Mouse (Mus musculus) myocyte (in vitro differentiated cells): ENCODE results near the gene Trp63. TPM values are rescaled to one million over a fixed set of nuclear protein-coding genes. Genes with fewer than 3 reads are reported as not detected.
"Not testable (repeated sequence)": the region's sequence is repeated elsewhere in the genome, so short reads cannot be mapped to it uniquely, and the experiment has no call there.

ENCODE experiments used
- H3K27me3 ChIP-seq: one replicate; pipeline ENCODE4 v1.6.1; 2011; ENCODE audit not compliant: control insufficient read depth, insufficient read depth, insufficient read length
- H3K36me3 ChIP-seq: one replicate; pipeline ENCODE4 v1.6.1; 2011; ENCODE audit not compliant: control insufficient read depth, insufficient read depth
- H3K4me2 ChIP-seq: one replicate; pipeline ENCODE4 v1.6.1; 2011; ENCODE audit warnings: low read depth, control low read depth
- H3K4me3 ChIP-seq: one replicate; pipeline ENCODE4 v1.5.1; 2011; ENCODE audit warnings: mild to moderate bottlenecking, control low read depth, moderate library complexity
- H3K79me2 ChIP-seq: one replicate; pipeline ENCODE4 v1.6.1; 2011; ENCODE audit not compliant: control insufficient read depth, insufficient read depth
- H3ac ChIP-seq: one replicate; pipeline ENCODE4 v1.6.1; 2011; ENCODE audit not compliant: control insufficient read depth, insufficient read length
- CEBPB ChIP-seq: IDR thresholded peaks from 2 replicates; pipeline ENCODE4 v1.6.1; 2011; ENCODE audit warnings: mild to moderate bottlenecking, moderate library complexity; ENCODE audit not compliant: poor library complexity, insufficient read depth, severe bottlenecking
- E2F4 ChIP-seq: IDR thresholded peaks from one replicate; pipeline ENCODE4 v1.6.1; 2011; ENCODE audit warnings: mild to moderate bottlenecking, control low read depth, moderate library complexity; ENCODE audit not compliant: insufficient read depth
- MAX ChIP-seq: IDR thresholded peaks from one replicate; pipeline ENCODE4 v1.6.1; 2011; ENCODE audit warnings: low read depth, mild to moderate bottlenecking, control low read depth
- MYOD1 ChIP-seq, 3 experiments: IDR thresholded peaks; one replicate each; pipeline ENCODE4 v1.6.1; 2011; ENCODE audit warnings: control low read depth in 2 of 3, low read depth in 2 of 3, mild to moderate bottlenecking in 2 of 3, moderate library complexity in 1 of 3; ENCODE audit not compliant: insufficient read length in 2 of 3, control insufficient read depth in 1 of 3
- MYOG ChIP-seq, 3 experiments: IDR thresholded peaks; one replicate each; pipeline ENCODE4 v1.6.1; 2011; ENCODE audit warnings: control low read depth in 2 of 3, low read depth in 2 of 3, mild to moderate bottlenecking in 2 of 3; ENCODE audit not compliant: insufficient read length in 2 of 3, control insufficient read depth in 1 of 3, insufficient read depth in 1 of 3
- POLR2A ChIP-seq: IDR thresholded peaks from one replicate; pipeline ENCODE4 v1.6.1; 2011; ENCODE audit warnings: low read depth, mild to moderate bottlenecking, control low read depth, moderate library complexity; ENCODE audit not compliant: insufficient read length
- POLR2AphosphoS2 ChIP-seq: IDR thresholded peaks from one replicate; pipeline ENCODE4 v1.6.1; 2011; ENCODE audit warnings: low read depth, control low read depth; ENCODE audit not compliant: insufficient read length
- REST ChIP-seq: IDR thresholded peaks from one replicate; pipeline ENCODE4 v1.6.1; 2011; ENCODE audit warnings: mild to moderate bottlenecking, control low read depth, moderate library complexity; ENCODE audit not compliant: insufficient read depth, insufficient read length
- SRF ChIP-seq: IDR thresholded peaks from one replicate; pipeline ENCODE4 v1.6.1; 2011; ENCODE audit warnings: low read depth; ENCODE audit not compliant: control insufficient read depth, insufficient read length
- TCF12 ChIP-seq: IDR thresholded peaks from one replicate; pipeline ENCODE4 v1.6.1; 2011; ENCODE audit warnings: mild to moderate bottlenecking, control low read depth; ENCODE audit not compliant: poor library complexity, insufficient read depth, severe bottlenecking
- TCF3 ChIP-seq: IDR thresholded peaks from one replicate; pipeline ENCODE4 v1.6.1; 2011; ENCODE audit warnings: low read depth, control low read depth; ENCODE audit not compliant: insufficient read length
- USF1 ChIP-seq: IDR thresholded peaks from one replicate; pipeline ENCODE4 v1.6.1; 2011; ENCODE audit warnings: low read depth, mild to moderate bottlenecking, control low read depth, moderate library complexity
- polyA plus RNA-seq: library from polyadenylated mRNA; unstranded; fragments of >200 nt; fragmentation: generic; extraction: Trizol; gene quantifications from one replicate; pipeline ENCODE4 v1.2.1, GENCODE M21; 2012; ENCODE audit warnings: missing spikeins

Trp63 gene
- 11.9 TPM for polyA plus RNA-seq

DNA sequence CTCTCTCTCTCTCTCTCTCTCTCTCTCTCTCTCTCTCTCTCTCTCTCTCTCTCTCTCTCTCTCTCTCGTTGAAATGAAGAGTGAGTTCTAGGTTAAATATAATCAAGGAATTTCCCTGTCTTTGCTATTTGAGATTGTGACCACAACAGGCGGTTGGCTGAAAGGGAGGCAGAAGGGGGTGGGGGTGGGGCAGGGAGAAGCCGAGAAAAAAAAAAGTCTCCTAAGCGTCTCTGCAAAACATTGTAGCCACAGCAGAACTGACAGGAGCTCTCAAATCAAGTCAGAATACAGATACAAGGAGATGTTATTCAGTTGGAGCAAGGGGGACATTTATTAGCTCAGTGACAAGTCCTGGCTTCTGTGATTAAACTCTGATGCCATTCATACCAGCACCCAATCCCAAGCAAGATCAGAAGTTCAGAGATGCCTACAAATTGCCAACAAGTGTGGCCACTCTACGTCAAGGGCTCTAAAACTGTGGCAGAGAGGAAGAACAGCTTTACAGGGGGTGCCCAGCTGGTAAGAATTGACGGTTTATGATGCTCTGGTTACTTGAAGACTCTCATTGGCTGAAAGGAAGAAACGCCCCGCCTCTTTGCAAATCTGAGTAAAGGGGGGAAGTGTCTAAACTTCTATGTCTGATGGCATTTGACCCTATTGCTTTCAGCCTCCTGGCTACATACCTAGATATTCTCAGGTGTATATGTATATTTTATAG lies at the start of gene Trp63:
Gene Trp63, plus strand, starts transcription at position 233 of the 718 bp plus-strand sequence.
- H3K4me3 ChIP-seq = peak within 1 kb of the TSS; percentile 15
- H3K27me3 ChIP-seq = no peaks in the 10 kb centered on the region
- peak within 1 kb of the TSS; percentile 60 for H3K4me2 ChIP-seq
- TF ChIP-seq E2F4 (no peak), TCF12 (no peak), MYOG (IDR thresholded peaks at IDR 0.05; ENCODE audit: control insufficient read depth in 1 of 3, insufficient read depth in 1 of 3, insufficient read length in 2 of 3, low read depth in 2 of 3) (no peak), REST (no peak), MYOD1 (IDR thresholded peaks at IDR 0.05; ENCODE audit: control insufficient read depth in 1 of 3, insufficient read length in 2 of 3, low read depth in 2 of 3) (no peak), POLR2A (no peak), POLR2AphosphoS2 (no peak), MAX (no peak), SRF (no peak), CEBPB (no peak), USF1 (no peak)
- H3K79me2 ChIP-seq = no peaks in the 10 kb centered on the region
- no peak within 1 kb of the TSS for H3ac ChIP-seq
- H3K36me3 ChIP-seq = no peaks in the 10 kb centered on the region

DNA sequence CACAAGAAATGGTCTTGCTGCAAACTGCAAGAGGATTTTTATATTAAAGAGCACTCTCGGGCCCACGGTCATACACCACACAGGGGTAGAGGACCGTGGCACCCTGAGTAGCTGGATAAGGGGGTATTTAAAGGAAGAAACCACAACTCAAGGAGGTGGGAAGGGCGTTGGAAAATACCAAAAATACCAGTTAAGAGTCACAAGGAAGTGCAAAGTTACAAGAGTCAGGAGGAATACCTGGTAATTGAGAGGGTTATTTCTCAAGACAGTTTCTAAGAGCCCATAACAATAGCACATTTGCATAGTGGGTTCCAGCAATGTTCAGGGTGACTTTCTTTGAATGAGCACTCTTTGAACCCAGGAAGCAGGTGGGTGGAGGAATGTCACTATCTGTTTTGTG lies 38.8 kb upstream of the Trp63 start:
- not testable (repeated sequence) for H3K4me2 ChIP-seq, H3K36me3 ChIP-seq, H3ac ChIP-seq, H3K79me2 ChIP-seq, H3K4me3 ChIP-seq, H3K27me3 ChIP-seq

DNA sequence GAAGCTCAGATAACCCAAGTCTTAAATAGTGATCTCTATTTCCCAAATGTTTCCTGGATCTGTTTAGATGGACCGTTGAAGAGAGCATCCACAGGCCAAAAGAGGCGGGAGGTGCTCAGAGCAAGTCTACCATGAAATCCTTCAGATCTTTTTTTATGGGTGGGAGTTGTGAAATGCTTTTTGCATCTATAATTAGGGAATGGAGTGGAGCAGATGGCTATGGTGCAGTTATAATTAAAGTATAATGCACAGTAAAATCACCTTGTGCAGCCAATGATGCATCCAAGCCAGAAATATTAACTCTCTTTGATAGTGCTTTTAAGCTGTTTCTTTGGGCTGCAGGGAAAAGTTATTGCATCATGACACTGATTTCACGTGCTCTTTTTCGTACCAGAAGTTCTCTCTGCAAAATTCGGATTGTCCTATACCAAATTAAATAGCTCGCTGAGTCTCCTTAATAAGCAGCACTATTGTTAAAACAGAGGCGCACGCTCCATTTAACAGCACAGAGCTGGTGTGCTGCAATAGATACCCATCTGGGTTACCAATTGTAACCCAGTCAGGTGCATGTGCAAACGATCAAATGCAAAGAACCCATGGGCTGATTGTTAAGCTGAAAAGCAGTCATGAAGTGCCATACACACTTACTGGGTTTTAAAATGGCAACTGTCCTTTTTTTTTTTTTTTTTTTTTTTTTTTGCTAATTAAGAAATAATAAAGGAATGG lies 22.9 kb upstream of the Trp63 start:
- TF ChIP-seq TCF3 (no peak), USF1 (no peak)
- Histone ChIP-seq H3K4me3 (no peak overlapping the region), H3K4me2 (no peak overlapping the region), H3K27me3 (no peaks in the 10 kb centered on the region), H3K79me2 (no peaks in the 10 kb centered on the region), H3K36me3 (no peaks in the 10 kb centered on the region), H3ac (no peak overlapping the region)

DNA sequence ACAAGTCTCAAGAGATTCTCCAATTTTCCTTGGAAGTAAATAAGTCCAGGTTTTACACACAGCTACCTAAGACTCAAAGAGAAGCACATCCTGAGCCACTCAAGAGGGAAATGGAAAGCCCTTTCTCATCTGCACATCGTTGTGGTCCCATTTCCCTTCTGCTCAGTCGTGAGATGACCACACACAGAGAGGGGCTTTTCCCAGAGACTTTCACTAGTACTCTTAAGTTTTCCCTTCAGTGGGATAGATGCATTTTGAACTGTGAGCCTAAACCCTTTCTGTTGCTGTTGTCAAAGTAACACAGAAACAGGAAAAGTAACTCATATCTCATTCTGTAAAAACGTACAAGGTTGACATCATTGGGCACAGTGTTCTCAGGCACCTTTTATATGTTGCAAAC lies 20.4 kb upstream of the Trp63 start:
- Histone ChIP-seq H3ac (no peak overlapping the region), H3K4me2 (no peak overlapping the region), H3K27me3 (no peaks in the 10 kb centered on the region), H3K36me3 (no peaks in the 10 kb centered on the region), H3K4me3 (no peak overlapping the region), H3K79me2 (no peaks in the 10 kb centered on the region)
- TF ChIP-seq SRF (no peak), MAX (no peak), TCF3 (no peak), POLR2A (no peak), USF1 (no peak), MYOG (IDR thresholded peaks at IDR 0.05; ENCODE audit: control insufficient read depth in 1 of 3, insufficient read depth in 1 of 3, insufficient read length in 2 of 3, low read depth in 2 of 3) (no peak), E2F4 (no peak), REST (no peak), TCF12 (no peak)

DNA sequence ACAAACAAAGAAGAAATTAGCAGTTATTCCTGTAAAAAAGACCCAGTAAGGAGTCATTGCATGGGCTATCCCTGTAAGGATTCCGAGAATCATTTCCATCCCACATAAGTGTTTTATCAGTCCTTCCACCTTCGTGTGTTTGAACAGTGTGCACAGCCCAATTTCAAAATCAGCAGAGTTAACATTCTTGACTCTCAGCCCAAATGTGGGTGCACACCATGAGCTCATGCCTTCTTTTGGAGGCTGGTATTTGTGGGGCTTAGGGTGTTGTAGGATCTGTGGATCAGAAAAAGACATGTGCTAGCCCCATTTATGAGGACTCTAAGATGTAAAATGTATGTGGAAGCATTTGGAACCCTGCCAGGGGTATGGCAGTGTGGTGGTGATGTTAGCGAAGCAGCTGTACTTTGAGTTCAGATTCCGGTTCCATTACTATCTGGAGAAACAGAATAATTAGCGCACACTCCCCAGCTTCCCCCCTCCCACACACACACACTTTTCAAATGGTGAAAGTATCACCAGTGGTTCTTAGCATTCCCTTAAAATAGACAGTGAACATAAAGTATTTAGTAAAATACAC lies 9.6 kb upstream of the Trp63 start:
- Histone ChIP-seq H3K4me2 (no peak overlapping the region), H3K36me3 (no peaks in the 10 kb centered on the region), H3ac (no peak overlapping the region), H3K4me3 (no peak overlapping the region), H3K79me2 (no peaks in the 10 kb centered on the region), H3K27me3 (no peaks in the 10 kb centered on the region)
- TF ChIP-seq MYOD1 (IDR thresholded peaks at IDR 0.05; ENCODE audit: control insufficient read depth in 1 of 3, insufficient read length in 2 of 3, low read depth in 2 of 3) (no peak), POLR2AphosphoS2 (no peak), MAX (no peak), USF1 (no peak), SRF (no peak), REST (no peak), POLR2A (no peak)
